Mouse (Mus musculus): ENCODE measurements at regions not wholly inside any gene's neighbourhood (a gene's known extent, or its start where the extent isn't known, plus 50 kb on each side); places are given as distances from the start of the nearest gene placed in this dataset.

DNA sequence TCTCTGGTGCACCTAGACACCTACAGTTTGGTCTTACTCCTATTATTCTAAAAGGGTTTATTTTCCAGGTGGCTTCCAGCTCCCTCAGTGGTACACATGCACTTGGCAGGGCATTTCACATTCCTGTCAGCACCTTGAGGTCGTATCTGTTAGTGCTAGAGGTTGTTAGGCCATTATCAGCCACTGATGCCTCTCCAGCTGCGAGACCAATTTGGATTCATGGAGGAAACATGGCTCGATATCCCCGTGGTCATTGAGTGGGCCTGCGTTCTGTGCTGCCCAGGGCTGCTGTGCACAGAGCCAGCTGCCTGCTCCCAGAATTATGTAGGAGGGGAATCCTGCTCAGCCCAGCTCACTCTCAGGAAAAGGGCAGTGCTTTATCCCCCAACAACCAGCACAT, 60.1 kb upstream of the Irx1 start:
- H3K9ac ChIP-seq: no peak overlapping the region
- no peaks in the 10 kb centered on the region for H3K36me3 ChIP-seq
- no peak overlapping the region for H3K27ac ChIP-seq
- no peak for ATAC-seq (ENCODE audit: insufficient read depth, low FRiP score, low read depth)
- H3K4me2 ChIP-seq: no peak overlapping the region
- H3K27me3 ChIP-seq (replicated peaks): no peaks in the 10 kb centered on the region
- no peaks in the 10 kb centered on the region for H3K9me3 ChIP-seq
- H3K4me3 ChIP-seq (replicated peaks): no peak overlapping the region
- no peaks in the 10 kb centered on the region for H3K4me1 ChIP-seq
- WGBS: 66% methylated on average over 5 of the region's 5 CpGs

DNA sequence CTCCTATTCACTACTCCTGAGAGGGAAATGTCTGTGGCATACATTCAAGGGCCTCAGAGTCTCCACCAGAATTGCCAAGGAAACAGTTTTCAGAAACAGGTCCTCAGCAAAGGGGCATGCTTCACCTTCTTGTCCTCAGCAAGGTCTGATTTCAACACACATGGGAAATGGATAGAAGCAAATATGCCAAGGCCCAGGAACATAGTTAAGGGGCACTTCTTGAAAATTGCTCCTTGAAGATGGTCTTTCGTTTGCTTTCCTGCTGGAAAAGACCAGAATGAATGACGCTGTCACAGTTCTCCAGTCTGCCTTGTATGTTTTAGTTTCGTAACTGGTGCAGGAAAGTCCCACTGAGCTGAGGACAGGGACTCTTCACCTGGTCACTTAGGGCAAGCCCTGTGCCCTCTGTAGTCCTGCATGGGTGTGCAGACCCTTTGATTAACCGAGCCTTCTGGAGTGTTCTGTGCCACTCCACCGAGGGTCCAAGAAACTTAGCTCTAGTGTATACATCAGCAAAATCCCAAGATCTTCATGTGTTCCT, 80.5 kb upstream of the Irx1 start:
- H3K4me2 ChIP-seq: no peak overlapping the region
- no peak overlapping the region for H3K27ac ChIP-seq
- no peaks in the 10 kb centered on the region for H3K27me3 ChIP-seq (replicated peaks)
- H3K9me3 ChIP-seq: no peaks in the 10 kb centered on the region
- no peaks in the 10 kb centered on the region for H3K36me3 ChIP-seq
- 77% methylated on average over 5 of the region's 5 CpGs for WGBS
- H3K9ac ChIP-seq: no peak overlapping the region
- no peak for ATAC-seq (ENCODE audit: insufficient read depth, low FRiP score, low read depth)
- H3K4me3 ChIP-seq (replicated peaks): no peak overlapping the region
- no peaks in the 10 kb centered on the region for H3K4me1 ChIP-seq

DNA sequence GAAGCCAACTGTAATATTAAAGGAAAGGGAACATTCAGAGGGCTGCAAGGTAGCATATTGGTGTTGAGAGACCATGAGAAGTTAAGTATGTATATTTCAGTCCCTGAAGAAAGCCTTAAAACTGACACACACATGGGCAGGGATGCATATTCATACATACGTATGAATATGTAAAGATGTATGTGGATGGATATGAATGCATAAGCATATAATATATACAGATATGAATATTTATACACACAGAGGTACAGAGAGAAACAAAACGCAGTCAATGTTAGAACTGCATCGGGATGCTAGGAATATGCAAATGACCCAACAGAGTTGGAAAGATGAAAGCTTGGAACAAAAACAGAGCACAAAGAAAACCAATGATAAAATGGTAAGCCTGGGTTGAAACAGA, 92.9 kb upstream of the Irx1 start:
- H3K9ac ChIP-seq: no peak overlapping the region
- 93% methylated on average over 3 of the region's 3 CpGs for WGBS

DNA sequence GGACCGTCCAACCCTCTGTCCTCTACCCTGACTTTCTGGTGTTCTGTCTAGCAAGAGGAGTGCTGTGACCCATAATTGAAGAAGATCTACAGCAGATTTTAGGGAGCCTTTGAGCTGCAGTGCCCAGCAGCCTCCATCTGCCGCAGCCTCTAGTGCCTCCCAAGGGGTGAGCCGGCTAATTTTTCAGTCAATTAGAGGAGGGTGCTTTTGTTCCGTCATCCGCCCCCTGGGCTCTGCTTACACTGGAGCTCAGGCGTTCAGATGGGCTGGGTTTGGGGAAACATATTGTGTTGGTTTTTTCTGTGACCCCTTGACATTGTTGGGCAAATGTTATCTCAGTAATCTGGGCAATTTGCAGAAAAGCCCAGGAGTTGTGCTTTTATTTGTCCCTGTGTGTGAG, 98.1 kb upstream of the Irx1 start:
- Histone ChIP-seq H3K9me3 (no peaks in the 10 kb centered on the region), H3K36me3 (no peaks in the 10 kb centered on the region), H3K27me3 (replicated peaks) (no peaks in the 10 kb centered on the region), H3K9ac (no peak overlapping the region), H3K4me1 (no peaks in the 10 kb centered on the region), H3K4me2 (no peak overlapping the region), H3K27ac (no peak overlapping the region), H3K4me3 (replicated peaks) (no peak overlapping the region)
- ATAC-seq (ENCODE audit: insufficient read depth, low FRiP score, low read depth): no peak
- 42% methylated on average over 6 of the region's 6 CpGs for WGBS

More for the DNA sequence above, 92.9 kb upstream of the Irx1 start:
- ATAC-seq (ENCODE audit: insufficient read depth, low FRiP score, low read depth): no peak
- no peak overlapping the region for H3K27ac ChIP-seq
- no peaks in the 10 kb centered on the region for H3K27me3 ChIP-seq (replicated peaks)
- no peaks in the 10 kb centered on the region for H3K36me3 ChIP-seq
- no peaks in the 10 kb centered on the region for H3K4me1 ChIP-seq
- no peak overlapping the region for H3K4me2 ChIP-seq
- H3K4me3 ChIP-seq (replicated peaks): no peak overlapping the region
- H3K9me3 ChIP-seq: no peaks in the 10 kb centered on the region

DNA sequence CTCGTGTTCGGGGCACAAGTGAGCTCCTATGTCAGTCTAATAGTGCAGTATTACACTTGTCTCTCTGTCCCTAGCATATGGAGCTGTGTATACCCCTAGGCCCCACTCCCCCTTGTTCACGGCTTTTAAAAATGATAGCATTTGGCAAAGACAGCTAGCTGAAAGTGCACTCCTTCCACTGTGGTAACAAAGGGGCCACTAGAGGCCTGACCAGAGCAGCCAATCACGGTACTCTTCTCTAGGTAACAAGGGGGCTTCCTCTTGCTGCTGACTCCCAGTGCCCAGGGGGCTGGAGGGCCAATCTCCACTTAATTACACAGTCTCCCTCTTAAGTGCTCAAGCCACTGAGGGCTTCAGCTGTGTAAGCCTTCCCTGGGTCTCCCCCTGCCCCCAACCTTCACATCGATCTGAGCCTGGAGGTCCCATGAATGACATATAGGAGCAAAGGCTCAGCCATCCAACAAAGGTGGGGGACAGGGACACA, 99.8 kb upstream of the Irx1 start:
- H3K27ac ChIP-seq: no peak overlapping the region
- H3K4me1 ChIP-seq: no peaks in the 10 kb centered on the region
- ATAC-seq (ENCODE audit: insufficient read depth, low FRiP score, low read depth): no peak
- 65% methylated on average over 5 of the region's 5 CpGs for WGBS
- no peaks in the 10 kb centered on the region for H3K36me3 ChIP-seq
- no peaks in the 10 kb centered on the region for H3K9me3 ChIP-seq
- H3K4me3 ChIP-seq (replicated peaks): no peak overlapping the region
- H3K9ac ChIP-seq: no peak overlapping the region
- no peaks in the 10 kb centered on the region for H3K27me3 ChIP-seq (replicated peaks)
- no peak overlapping the region for H3K4me2 ChIP-seq

DNA sequence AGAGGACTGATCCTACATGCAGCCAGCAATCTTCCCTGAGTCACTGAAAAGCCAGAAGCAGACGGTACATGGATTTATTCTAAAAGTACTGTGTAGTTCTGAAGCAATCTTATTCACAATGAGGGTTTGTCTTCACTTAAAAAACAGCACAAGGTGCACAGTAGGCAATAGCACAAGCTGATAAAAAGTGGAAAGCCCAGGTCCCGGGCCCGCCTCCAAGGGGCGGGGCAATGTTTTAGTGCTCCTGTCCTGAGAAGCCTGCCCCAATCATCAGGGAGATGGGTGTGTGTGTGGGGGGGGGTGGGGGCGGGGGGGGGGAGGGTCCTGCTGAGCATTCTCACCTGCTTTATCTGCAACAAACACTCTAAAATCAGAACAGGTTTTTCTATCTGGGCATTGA, 133.1 kb upstream of the Irx1 start:
- no peak for ATAC-seq (ENCODE audit: insufficient read depth, low FRiP score, low read depth)
- H3K4me2 ChIP-seq: no peak overlapping the region
- H3K27me3 ChIP-seq (replicated peaks): no peaks in the 10 kb centered on the region
- H3K36me3 ChIP-seq: no peaks in the 10 kb centered on the region
- H3K9me3 ChIP-seq: no peaks in the 10 kb centered on the region
- no peaks in the 10 kb centered on the region for H3K4me1 ChIP-seq
- WGBS: 39% methylated on average over 2 of the region's 5 CpGs
- no peak overlapping the region for H3K4me3 ChIP-seq (replicated peaks)
- H3K27ac ChIP-seq: no peak overlapping the region
- H3K9ac ChIP-seq: no peak overlapping the region

DNA sequence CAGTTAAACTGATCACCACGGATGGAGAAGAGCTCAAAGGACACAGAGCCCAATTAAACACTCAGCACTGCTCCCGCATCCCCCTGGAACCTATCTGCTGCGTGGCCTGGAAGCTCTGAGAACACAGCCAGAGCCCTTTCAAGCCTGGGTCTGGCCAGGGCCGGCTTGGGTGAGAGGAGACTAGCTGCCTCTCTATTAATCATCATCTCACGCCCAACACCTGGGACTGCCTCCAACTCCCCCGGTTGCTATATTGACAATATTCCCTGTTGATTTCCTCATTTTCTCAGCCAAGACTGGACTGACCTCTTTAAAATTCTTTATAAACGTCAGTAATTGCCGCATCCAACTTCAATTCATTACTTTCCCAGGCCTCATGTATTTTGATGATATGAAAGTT, 133.7 kb upstream of the Irx1 start:
- Histone ChIP-seq H3K36me3 (no peaks in the 10 kb centered on the region), H3K4me1 (no peaks in the 10 kb centered on the region), H3K9me3 (no peaks in the 10 kb centered on the region), H3K4me2 (no peak overlapping the region), H3K27me3 (replicated peaks) (no peaks in the 10 kb centered on the region), H3K4me3 (replicated peaks) (no peak overlapping the region), H3K27ac (no peak overlapping the region), H3K9ac (no peak overlapping the region)
- 28% methylated on average over 8 of the region's 8 CpGs for WGBS
- no peak for ATAC-seq (ENCODE audit: insufficient read depth, low FRiP score, low read depth)

DNA sequence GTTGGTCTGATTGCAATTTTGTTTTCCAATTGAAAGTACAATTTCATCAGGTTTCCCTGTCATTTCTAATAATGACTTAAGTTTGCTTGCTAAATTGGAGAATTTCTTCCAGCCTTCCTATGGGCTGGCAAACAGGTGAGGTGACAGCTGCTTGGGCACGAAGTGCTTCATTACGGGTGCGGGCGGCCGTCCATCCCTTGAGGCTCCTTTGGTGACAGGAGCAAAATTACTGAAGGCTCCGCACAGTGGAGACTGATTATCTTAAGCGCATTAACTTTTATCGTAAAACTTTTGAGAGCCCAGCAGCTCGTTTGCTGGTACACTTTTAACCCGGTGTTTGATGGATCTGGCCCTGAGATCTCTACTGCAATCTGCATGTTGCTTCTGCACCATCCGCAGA, 134.3 kb upstream of the Irx1 start:
- no peak for ATAC-seq (ENCODE audit: insufficient read depth, low FRiP score, low read depth)
- Histone ChIP-seq H3K36me3 (no peaks in the 10 kb centered on the region), H3K27me3 (replicated peaks) (no peaks in the 10 kb centered on the region), H3K9me3 (no peaks in the 10 kb centered on the region), H3K4me3 (replicated peaks) (no peak overlapping the region), H3K4me2 (no peak overlapping the region), H3K9ac (no peak overlapping the region), H3K27ac (no peak overlapping the region), H3K4me1 (no peaks in the 10 kb centered on the region)
- WGBS: 65% methylated on average over 11 of the region's 11 CpGs

DNA sequence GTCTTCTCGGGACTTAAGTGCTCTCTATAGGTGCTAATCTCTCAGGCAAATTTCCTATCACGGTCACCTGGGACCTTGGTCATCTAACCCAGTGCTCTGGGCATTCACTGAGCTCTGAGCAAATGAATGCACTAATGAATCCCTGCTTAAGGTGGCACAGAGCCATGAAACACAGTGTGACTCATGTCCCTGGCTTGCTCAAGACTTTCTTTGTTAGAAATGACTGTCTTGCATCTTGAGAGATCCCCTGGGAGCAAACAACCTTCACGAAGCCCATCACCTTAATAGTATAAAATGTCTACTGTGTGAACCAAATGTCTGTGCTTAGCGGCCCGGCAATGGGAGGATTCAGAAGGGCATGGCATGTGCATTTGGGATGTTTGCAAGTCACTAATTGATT, 137.2 kb upstream of the Irx1 start:
- ATAC-seq (ENCODE audit: insufficient read depth, low FRiP score, low read depth): no peak
- H3K9me3 ChIP-seq: no peaks in the 10 kb centered on the region
- H3K27me3 ChIP-seq (replicated peaks): no peaks in the 10 kb centered on the region
- H3K27ac ChIP-seq: no peak overlapping the region
- H3K4me2 ChIP-seq: no peak overlapping the region
- no peaks in the 10 kb centered on the region for H3K4me1 ChIP-seq
- H3K36me3 ChIP-seq: no peaks in the 10 kb centered on the region
- 75% methylated on average over 5 of the region's 5 CpGs for WGBS
- H3K4me3 ChIP-seq (replicated peaks): no peak overlapping the region
- no peak overlapping the region for H3K9ac ChIP-seq

DNA sequence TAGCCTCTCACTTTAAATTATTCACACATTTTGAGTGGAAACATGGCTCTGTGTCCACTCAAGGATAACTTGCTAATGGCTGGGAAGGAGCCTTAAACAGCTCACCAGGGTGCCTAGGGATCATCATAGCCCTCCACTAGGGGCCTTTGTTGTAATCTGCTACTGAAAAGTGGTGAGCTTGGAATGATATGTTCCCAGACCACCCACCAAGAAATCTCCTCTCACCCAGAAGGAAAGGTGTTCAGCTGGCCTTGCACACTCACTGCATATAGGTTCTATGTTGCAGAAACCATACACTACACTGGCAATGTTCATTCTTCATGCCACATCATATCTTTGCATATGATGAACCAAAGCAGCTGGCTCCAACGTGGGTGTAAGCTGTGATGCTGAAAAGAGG, 145.1 kb upstream of the Irx1 start:
- no peak overlapping the region for H3K9ac ChIP-seq
- no peak overlapping the region for H3K4me3 ChIP-seq (replicated peaks)
- no peaks in the 10 kb centered on the region for H3K4me1 ChIP-seq
- H3K9me3 ChIP-seq: no peaks in the 10 kb centered on the region
- WGBS: 64% methylated on average over 1 of the region's 1 CpGs
- H3K27ac ChIP-seq: no peak overlapping the region
- no peak for ATAC-seq (ENCODE audit: insufficient read depth, low FRiP score, low read depth)
- H3K27me3 ChIP-seq (replicated peaks): no peaks in the 10 kb centered on the region
- no peaks in the 10 kb centered on the region for H3K36me3 ChIP-seq
- no peak overlapping the region for H3K4me2 ChIP-seq

DNA sequence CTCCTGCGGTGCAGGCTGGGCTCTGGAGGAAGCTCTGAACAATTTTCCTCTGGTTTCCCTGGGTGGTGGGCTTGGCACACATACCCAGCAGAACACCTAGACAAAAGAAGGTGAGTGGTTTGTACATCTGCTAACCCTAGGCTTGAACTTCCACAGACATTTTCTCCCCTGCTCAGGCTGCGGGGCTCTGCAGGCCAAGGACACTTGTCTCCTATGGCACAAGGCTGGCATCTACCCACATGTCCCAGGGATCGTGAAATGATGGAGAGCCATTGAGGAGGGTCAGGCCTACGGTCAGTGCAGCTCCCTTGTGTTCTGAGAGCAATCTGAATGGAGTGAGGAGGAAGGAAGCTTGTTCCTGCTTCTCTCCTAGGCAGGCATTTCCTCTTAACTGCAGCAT, 150.4 kb upstream of the Irx1 start:
- Histone ChIP-seq H3K4me3 (replicated peaks) (no peak overlapping the region), H3K9me3 (no peaks in the 10 kb centered on the region), H3K27me3 (replicated peaks) (no peaks in the 10 kb centered on the region), H3K4me1 (no peaks in the 10 kb centered on the region), H3K9ac (no peak overlapping the region), H3K27ac (no peak overlapping the region), H3K36me3 (no peaks in the 10 kb centered on the region), H3K4me2 (no peak overlapping the region)
- no peak for ATAC-seq (ENCODE audit: insufficient read depth, low FRiP score, low read depth)
- 85% methylated on average over 4 of the region's 4 CpGs for WGBS

DNA sequence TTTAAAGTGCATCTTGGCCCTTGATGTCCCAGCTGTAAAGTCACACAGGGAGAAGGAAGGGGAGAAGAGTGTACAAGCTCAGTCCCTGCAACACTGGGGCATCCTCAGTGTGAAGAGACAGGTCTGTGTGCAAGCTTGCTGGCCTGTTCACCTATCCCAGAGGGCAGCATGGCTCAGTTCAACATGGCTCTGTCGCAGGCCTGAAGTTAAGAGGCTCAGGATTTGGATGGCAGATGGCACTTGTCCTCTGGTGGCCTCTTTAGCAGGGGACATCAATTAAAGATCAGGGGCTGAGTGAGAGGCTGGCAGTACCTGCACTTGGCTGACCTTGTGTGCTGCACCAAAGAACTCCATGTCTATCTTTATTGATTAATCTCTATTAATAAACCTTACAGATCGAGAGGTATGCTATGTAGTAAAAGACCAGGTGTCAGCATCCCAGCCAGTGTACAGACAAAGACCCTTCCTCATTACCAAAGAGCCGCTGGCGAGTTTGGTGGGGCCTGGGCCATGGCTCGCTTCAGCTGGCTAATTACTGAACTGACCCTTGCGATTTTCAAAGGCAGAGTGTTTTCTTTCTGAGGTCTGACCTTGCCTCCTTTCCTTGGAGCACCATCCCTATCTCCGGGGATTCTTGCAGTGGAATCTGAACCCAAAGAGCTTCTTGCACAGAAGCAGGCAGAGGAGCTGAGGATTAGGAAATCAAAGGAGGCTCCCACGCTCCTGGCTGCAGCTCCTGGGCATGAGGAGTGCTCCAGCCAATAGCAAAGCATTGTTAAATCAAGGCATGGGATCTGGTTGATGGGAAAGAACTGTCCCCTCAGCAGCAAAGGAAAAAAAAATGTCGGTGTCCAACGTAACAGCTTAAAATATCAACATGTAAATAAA, 151.5 kb upstream of the Irx1 start:
- Histone ChIP-seq H3K4me3 (replicated peaks) (no peak overlapping the region), H3K9me3 (no peaks in the 10 kb centered on the region), H3K4me1 (no peaks in the 10 kb centered on the region), H3K9ac (no peak overlapping the region), H3K36me3 (no peaks in the 10 kb centered on the region), H3K27me3 (replicated peaks) (no peaks in the 10 kb centered on the region), H3K27ac (no peak overlapping the region), H3K4me2 (no peak overlapping the region)
- WGBS: 56% methylated on average over 10 of the region's 10 CpGs
- no peak for ATAC-seq (ENCODE audit: insufficient read depth, low FRiP score, low read depth)

Data from stomach, embryonic 15.5 days (tissue).